In genomic region chr12:90724644-90725043, GRCm38 (mm10) we compare ENCODE assay signal across 27 mouse cellular contexts. TPM values are rescaled to one million over a fixed set of nuclear protein-coding genes. Genes with fewer than 3 reads are reported as not detected.
DNase-seq lines count a peak whose midpoint lies in the region; ATAC-seq and TF ChIP-seq lines count a peak whose summit lies in the region.
"Had no signal": no experiment of that assay in that cellular context is flagged by ENCODE, and none has a peak within 500 bp of the region (broad histone marks: within the 10 kb centered on the region; RNA-seq: fewer than 3 reads in every experiment).

No protein-coding gene starts in this region.

- ATAC-seq in liver, postnatal 0 days = peak; percentile 47
- ATAC-seq in Patski = peak; percentile 51
- ATAC-seq in neutrophil, adult 5-6 weeks (ENCODE audit: extremely low read depth, insufficient number of reproducible peaks, low FRiP score, poor library complexity, severe bottlenecking) = peak; percentile 33; the same call in 1 of the 2 replicates
- ATAC-seq: CD4-positive, CD25-positive, alpha-beta regulatory T cell, adult 4 months; forebrain, postnatal 0 days had no signal

- no peak for TF ChIP-seq EP300 in liver, postnatal 0 days (IDR thresholded peaks at IDR 0.05; ENCODE audit: low read depth)

- CTCF ChIA-PET in Patski (lab: Charles Lee) = no interaction called here

- no peak overlapping the region for H3K4me3 ChIP-seq in liver, postnatal 0 days (ENCODE audit: low read depth, low read length)
- H3K4me3 ChIP-seq: embryonic facial prominence, embryonic 12.5 days; heart, adult 2 months; hindbrain, embryonic 12.5 days; limb, embryonic 12.5 days; liver, embryonic 13.5 days; lung, embryonic 15.5 days; neural tube, embryonic 15.5 days; stomach, embryonic 15.5 days had no signal

- in situ Hi-C loops in Patski (cut with MboI; ENCODE audit: low pct_unique_long_range_greater_than_20kb) = loop anchor here (5.0 kb wide), 1 partner anchor 588 kb away; no protein-coding TSS in a partner anchor

- no peaks in the 10 kb centered on the region for H3K36me3 ChIP-seq in liver, postnatal 0 days (replicated peaks; ENCODE audit: insufficient read depth, low read length)
- H3K36me3 ChIP-seq: embryonic facial prominence, embryonic 12.5 days; hindbrain, embryonic 12.5 days; limb, embryonic 12.5 days; liver, embryonic 13.5 days; lung, embryonic 15.5 days; neural tube, embryonic 15.5 days; stomach, embryonic 15.5 days had no signal

- no peak overlapping the region for H3K27ac ChIP-seq in liver, postnatal 0 days (ENCODE audit: low read depth)
- H3K27ac ChIP-seq: embryonic facial prominence, embryonic 12.5 days; heart, adult 2 months; hindbrain, embryonic 12.5 days; limb, embryonic 12.5 days; liver, embryonic 13.5 days; lung, embryonic 15.5 days; neural tube, embryonic 15.5 days; stomach, embryonic 15.5 days had no signal

- H3K4me2 ChIP-seq in liver, postnatal 0 days (ENCODE audit: low read depth, low read length) = no peak overlapping the region
- H3K4me2 ChIP-seq: embryonic facial prominence, embryonic 12.5 days; hindbrain, embryonic 12.5 days; limb, embryonic 12.5 days; liver, embryonic 13.5 days; lung, embryonic 15.5 days; midbrain, embryonic 11.5 days; neural tube, embryonic 15.5 days; stomach, embryonic 15.5 days had no signal

- peak; percentile 13 for DNase-seq in liver, postnatal 0 days
- DNase-seq in liver (no peak), Patski (ENCODE audit: low read depth, low spot score) (no peak)
- no peak for DNase-seq in frontal cortex, postnatal 36 days (ENCODE audit: low spot score in 2 of 2)
- no peak for DNase-seq in thymus, postnatal 36 days
- DNase-seq in thymus, postnatal 25 days = no peak
- DNase-seq: adrenal gland, postnatal 10 days; cerebellum, adult 18-20 months; cerebellum, postnatal 14 days; forebrain, postnatal 0 days; gastrocnemius, postnatal 25 days; heart, adult 2 months; kidney, adult 18-20 months; liver, embryonic 13.5 days; lung, postnatal 4 days; right cerebral cortex, postnatal 25 days; thymus, adult 18-20 months had no signal

- POLR2A ChIA-PET in Patski (lab: Charles Lee) = no interaction called here

- no peaks in the 10 kb centered on the region for H3K27me3 ChIP-seq in liver, postnatal 0 days (ENCODE audit: insufficient read depth, low read length)
- H3K27me3 ChIP-seq in Patski = peaks cover 3% of the 10 kb centered on the region
- H3K27me3 ChIP-seq: embryonic facial prominence, embryonic 12.5 days; hindbrain, embryonic 12.5 days; limb, embryonic 12.5 days; liver, embryonic 13.5 days; lung, embryonic 15.5 days; neural tube, embryonic 15.5 days; stomach, embryonic 15.5 days had no signal

- H3K4me1 ChIP-seq in liver, postnatal 0 days (ENCODE audit: insufficient read depth) = no peaks in the 10 kb centered on the region
- H3K4me1 ChIP-seq: embryonic facial prominence, embryonic 12.5 days; hindbrain, embryonic 12.5 days; liver, embryonic 13.5 days; lung, embryonic 15.5 days; neural tube, embryonic 15.5 days; stomach, embryonic 15.5 days had no signal

- H3K9ac ChIP-seq in liver, postnatal 0 days (replicated peaks) = no peak overlapping the region
- H3K9ac ChIP-seq: embryonic facial prominence, embryonic 12.5 days; forebrain, postnatal 0 days; hindbrain, embryonic 12.5 days; limb, embryonic 12.5 days; liver, embryonic 13.5 days; lung, embryonic 15.5 days; neural tube, embryonic 15.5 days; stomach, embryonic 15.5 days had no signal

- no peak for TF ChIP-seq CTCF in liver, postnatal 0 days (IDR thresholded peaks at IDR 0.05; ENCODE audit: low read depth)
- no peak for TF ChIP-seq CTCF in Patski (IDR thresholded peaks at IDR 0.05)

- WGBS in liver, postnatal 0 days (ENCODE audit: insufficient replicate concordance) = 64% methylated on average over 11 of the region's 11 CpGs

- H3K9me3 ChIP-seq in liver, postnatal 0 days (ENCODE audit: low read length) = no peaks in the 10 kb centered on the region
- H3K9me3 ChIP-seq: embryonic facial prominence, embryonic 12.5 days; hindbrain, embryonic 12.5 days; limb, embryonic 12.5 days; lung, embryonic 15.5 days; neural tube, embryonic 15.5 days; stomach, embryonic 15.5 days had no signal

RNA-seq across cellular contexts. Expression of gene Dio2, which starts 13.6 kb away (rescaled TPM):
- 0.01 and 0.05 TPM in 2 replicates for polyA plus RNA-seq in liver, postnatal 0 days (2015; fragmentation: Nextera tagmentation; extraction: Ambion mirVana)
- 0.28 TPM for polyA plus RNA-seq in Patski (2021)
- total RNA-seq in neutrophil, adult 5-6 weeks (2017) = 0.12 TPM in 1 of 2 replicates, not detected in the other
- polyA plus RNA-seq: spleen, adult 2 months had no signal
